Mouse (Mus musculus) cerebellum, postnatal 4 days (tissue): ENCODE results near the gene Akap2.

Experiments used
- DNase-seq, 2 experiments: peaks; one replicate each; pipeline ENCODE4 v3.0.0; 2022; ENCODE audit warnings: low spot score in 2 of 2, mixed read lengths in 1 of 2

The Akap2 gene

GRCm38 (mm10) chr4:57755085-57755484, 37.6 kb downstream of the Akap2 start:
- DNase-seq: no peak

- no peak for DNase-seq
Observed at GRCm38 (mm10) chr4:57757997-57758396, 40.5 kb downstream of the Akap2 start.

GRCm38 (mm10) chr4:57762424-57762823, 45.0 kb downstream of the Akap2 start:
- DNase-seq: no peak

GRCm38 (mm10) chr4:57764392-57764791, 46.9 kb downstream of the Akap2 start:
- DNase-seq: no peak

- DNase-seq: no peak
Observed at GRCm38 (mm10) chr4:57764926-57765325, 47.5 kb downstream of the Akap2 start.

- DNase-seq: no peak
Observed at GRCm38 (mm10) chr4:57765806-57766205, 48.3 kb downstream of the Akap2 start.

- no peak for DNase-seq
Observed at GRCm38 (mm10) chr4:57769007-57769406, 51.5 kb downstream of the Akap2 start.

- no peak for DNase-seq
Observed at GRCm38 (mm10) chr4:57770185-57770823, 52.8 kb downstream of the Akap2 start.

GRCm38 (mm10) chr4:57771558-57772219, 54.2 kb downstream of the Akap2 start:
- no peak for DNase-seq

GRCm38 (mm10) chr4:57772851-57773510, 55.5 kb downstream of the Akap2 start:
- DNase-seq: no peak

- DNase-seq: no peak
Observed at GRCm38 (mm10) chr4:57774517-57774916, 57.1 kb downstream of the Akap2 start.

GRCm38 (mm10) chr4:57775582-57775981, 58.1 kb downstream of the Akap2 start:
- no peak for DNase-seq

- no peak for DNase-seq
Observed at GRCm38 (mm10) chr4:57780403-57780802, 62.9 kb downstream of the Akap2 start.

- peak in 1 of 2 experiments; percentile 5 for DNase-seq
Observed at GRCm38 (mm10) chr4:57780833-57781641, 63.6 kb downstream of the Akap2 start.

GRCm38 (mm10) chr4:57781994-57782393, 64.5 kb downstream of the Akap2 start:
- DNase-seq: peak in 1 of 2 experiments; percentile 41

- peak in 1 of 2 experiments; percentile 23 for DNase-seq
Observed at GRCm38 (mm10) chr4:57782549-57783390, 65.3 kb downstream of the Akap2 start.

GRCm38 (mm10) chr4:57783391-57783770, 65.9 kb downstream of the Akap2 start:
- DNase-seq: no peak

GRCm38 (mm10) chr4:57783853-57784600, 66.6 kb downstream of the Akap2 start:
- peak in 1 of 2 experiments; percentile 3 for DNase-seq

- no peak for DNase-seq
Observed at GRCm38 (mm10) chr4:57788709-57789108, 71.3 kb downstream of the Akap2 start.

GRCm38 (mm10) chr4:57789118-57789517, 71.7 kb downstream of the Akap2 start:
- DNase-seq: no peak
